Mouse (Mus musculus) bone marrow, adult 2 months (tissue): ENCODE measurements around the gene Pabpc1l.

ENCODE experiments used
- CTCF ChIP-seq: fragments of 200-500 bp; IDR thresholded peaks from 2 replicates; pipeline ENCODE4 v1.5.1; 2011; ENCODE audit warnings: low read length, control low read depth; ENCODE audit not compliant: control insufficient read depth, insufficient read depth
- POLR2A ChIP-seq: fragments of 200-500 bp; IDR thresholded peaks from 2 replicates; pipeline ENCODE4 v1.6.1; 2011; ENCODE audit warnings: low read depth, mild to moderate bottlenecking, control low read depth, low read length, borderline replicate concordance; ENCODE audit not compliant: control insufficient read depth

- TF ChIP-seq CTCF (no peak), POLR2A (no peak)
These were observed 16.3 kb downstream of the Pabpc1l start for GRCm38 (mm10) chr2:164041523-164041922.
